Mouse (Mus musculus): ENCODE measurements around the gene Acot1. TPM values are rescaled to one million over a fixed set of nuclear protein-coding genes. Genes with fewer than 3 reads are reported as not detected.

Gene Acot1
- total RNA-seq, 2 experiments from 2014 or later = 25.6 to 30.9 TPM

- no peak for DNase-seq (ENCODE audit: extremely low spot score in 1 of 2, low spot score in 1 of 2)
These were observed 51.7 kb downstream of the Acot1 start for GRCm38 (mm10) chr12:84060946-84061345.

GRCm38 (mm10) chr12:84062336-84062735 is 53.0 kb downstream of the Acot1 start:
- DNase-seq (ENCODE audit: extremely low spot score in 1 of 2, low spot score in 1 of 2) = no peak

- DNase-seq (ENCODE audit: extremely low spot score in 1 of 2, low spot score in 1 of 2) = peak in 1 of 2 experiments; percentile 21
These were observed 53.9 kb downstream of the Acot1 start for GRCm38 (mm10) chr12:84063228-84063627.

- no peak for DNase-seq (ENCODE audit: extremely low spot score in 1 of 2, low spot score in 1 of 2)
These were observed 54.5 kb downstream of the Acot1 start for GRCm38 (mm10) chr12:84063833-84064232.

- no peak for DNase-seq (ENCODE audit: extremely low spot score in 1 of 2, low spot score in 1 of 2)
These were observed 55.3 kb downstream of the Acot1 start for GRCm38 (mm10) chr12:84064621-84065020.

GRCm38 (mm10) chr12:84067752-84068151 is 58.5 kb downstream of the Acot1 start:
- no peak for DNase-seq (ENCODE audit: extremely low spot score in 1 of 2, low spot score in 1 of 2)

Other genes starting within 250 kb of the Acot1 start
- 1 to 10 TPM; 2.4 to 3.5 TPM for gene Papln, start 245.9 kb upstream of the Acot1 start, total RNA-seq (2021)
- 10 to 100 TPM; 29.7 to 36.8 TPM for gene Numb, start 87.6 kb upstream of the Acot1 start, total RNA-seq (2021)
- gene Riox1, start 58.9 kb upstream of the Acot1 start, total RNA-seq (2021) = 10 to 100 TPM; 14.7 TPM
- not detected for gene Heatr4, start 24.6 kb upstream of the Acot1 start, total RNA-seq (2021)
- 10 to 100 TPM; 14.9 to 16.2 TPM for gene Acot2, start 21.6 kb upstream of the Acot1 start, total RNA-seq (2021)
- 1 to 10 TPM; 2.5 to 4.0 TPM for gene Acot4, start 28.9 kb downstream of the Acot1 start, total RNA-seq (2021)
- not detected for gene Gm49366, start 29.4 kb downstream of the Acot1 start, total RNA-seq (2021)
- 1 to 10 TPM; 2.3 to 3.5 TPM for gene Acot3, start 42.7 kb downstream of the Acot1 start, total RNA-seq (2021)
- gene Acot5, start 59.8 kb downstream of the Acot1 start, total RNA-seq (2021) = 1 to 10 TPM; 8.3 TPM
- 1 to 10 TPM; 4.3 to 5.3 TPM for gene Acot6, start 91.2 kb downstream of the Acot1 start, total RNA-seq (2021)
- 100 to 1,000 TPM in 1 of 2 experiments, 10 to 100 TPM in 1; 95.8 to 104 TPM for gene Dnal1, start 104.9 kb downstream of the Acot1 start, total RNA-seq (2021)
- gene Pnma1, start 139.0 kb downstream of the Acot1 start, total RNA-seq (2021) = 1 to 10 TPM; 3.8 to 4.5 TPM
- gene Elmsan1, start 209.4 kb downstream of the Acot1 start, total RNA-seq (2021) = 10 to 100 TPM; 21.0 to 21.7 TPM